Mouse (Mus musculus): Measurements from ENCODE around the gene Bdnf. TPM values are rescaled to one million over a fixed set of nuclear protein-coding genes. Genes with fewer than 3 reads are reported as not detected.

Gene Bdnf
- polyA plus RNA-seq, 1 experiment from 2014 or later: 5.2 TPM

Other genes starting within 250 kb of the Bdnf start
- gene Lin7c, start 216.2 kb downstream of the Bdnf start, polyA plus RNA-seq (2014; fragmentation: Nextera tagmentation; extraction: Ambion mirVana): 220 and 249 TPM in 2 replicates
- gene Lgr4, start 242.9 kb downstream of the Bdnf start, polyA plus RNA-seq (2014; fragmentation: Nextera tagmentation; extraction: Ambion mirVana): 11.6 and 12.0 TPM in 2 replicates